Mouse (Mus musculus) lung, postnatal 36 days (tissue): Measurements from ENCODE around the gene Fbxw8.

Experiments
- DNase-seq: peaks from one replicate; pipeline ENCODE4 v3.0.0; 2022; ENCODE audit warnings: mixed read lengths

Fbxw8 gene

DNA sequence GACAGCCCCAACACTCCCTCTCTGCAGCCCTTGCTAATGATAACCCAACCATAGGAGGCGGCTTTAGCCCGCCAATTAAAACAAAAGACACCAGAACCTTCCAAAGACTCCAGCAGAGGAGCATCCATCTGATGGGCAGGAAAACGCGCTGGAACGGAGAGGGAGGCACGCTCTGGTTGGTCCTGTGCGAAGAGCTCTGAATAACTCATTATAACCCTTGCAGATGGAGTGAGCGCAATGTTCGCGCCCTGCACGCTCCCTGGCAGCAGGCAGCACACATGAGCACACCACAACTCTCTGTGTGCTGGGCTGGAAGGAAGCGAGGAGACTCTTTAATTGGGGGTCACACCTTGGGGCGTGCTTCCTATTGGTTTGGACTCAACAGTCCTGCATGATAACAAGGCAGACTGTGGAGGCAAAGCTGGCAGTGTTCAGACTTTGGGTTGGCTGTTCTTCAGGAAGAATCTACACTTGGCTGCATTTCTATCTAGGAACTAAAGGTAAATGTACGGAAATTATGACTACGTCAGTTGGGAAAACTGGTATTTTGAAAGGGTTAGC, 82.0 kb downstream of the Fbxw8 start:
- no peak for DNase-seq

DNA sequence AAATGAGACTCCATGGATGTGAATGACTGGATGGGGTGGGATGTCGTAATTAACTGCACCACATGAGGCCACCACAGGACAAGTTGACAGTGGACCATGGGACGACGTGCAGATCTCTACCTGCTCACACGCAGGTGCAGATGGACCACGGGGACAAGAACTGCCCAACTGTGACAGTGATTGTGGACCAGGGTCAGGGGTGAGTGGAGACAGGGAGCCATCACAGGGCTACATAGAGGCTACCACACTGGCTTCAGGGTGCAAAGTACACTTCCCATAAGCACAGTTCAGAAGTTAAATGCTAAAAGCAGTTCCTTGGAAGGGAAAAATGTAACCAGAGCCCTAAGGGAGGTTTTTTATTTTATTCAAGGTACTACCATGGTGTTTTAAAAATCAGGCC, 83.5 kb downstream of the Fbxw8 start:
- DNase-seq: no peak

DNA sequence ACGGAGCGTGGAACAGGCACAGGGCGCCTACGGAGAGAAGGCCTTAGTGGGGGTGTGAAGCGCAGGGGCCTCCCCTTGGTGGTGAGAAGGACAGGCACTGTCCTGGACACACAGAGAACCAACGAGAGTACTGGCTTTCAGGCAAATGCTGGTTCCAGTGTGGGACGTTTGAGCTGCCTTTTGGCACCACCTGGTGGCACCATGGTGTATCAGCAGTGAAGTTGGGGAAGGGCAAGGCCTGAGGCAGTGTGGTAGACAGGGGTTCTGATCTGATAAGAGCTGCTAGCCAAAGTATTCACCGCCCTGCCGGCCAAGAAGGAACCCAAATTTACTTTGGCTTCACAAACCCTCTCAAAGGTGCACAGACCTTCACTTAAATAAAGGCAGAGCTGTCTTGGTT, 85.9 kb downstream of the Fbxw8 start:
- DNase-seq: peak; percentile 69

- no peak for DNase-seq
Observed at GRCm38 (mm10) chr5:118067984-118068494, 87.2 kb downstream of the Fbxw8 start.

DNA sequence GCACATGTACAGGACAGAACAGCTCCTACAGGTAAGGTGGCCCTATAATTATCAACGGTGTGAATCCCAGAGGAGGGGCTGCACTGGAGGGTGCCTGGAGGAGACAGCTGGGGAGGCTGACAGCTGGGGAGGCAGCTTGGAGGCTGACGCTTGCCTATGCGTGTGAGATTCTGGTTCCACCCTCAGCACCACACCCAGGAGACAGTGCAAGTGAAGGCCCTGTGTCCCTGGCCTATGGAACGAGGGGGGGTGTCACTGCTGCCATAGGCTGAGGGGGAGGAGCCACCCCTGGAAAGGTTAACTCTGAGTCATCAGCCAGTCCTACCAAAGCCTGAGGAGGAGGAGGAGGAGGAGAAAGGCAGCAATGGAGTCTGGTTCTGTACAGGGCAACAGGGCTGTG, 87.7 kb downstream of the Fbxw8 start:
- DNase-seq: no peak

- DNase-seq: peak; percentile 69
Observed at GRCm38 (mm10) chr5:118066828-118067227, 88.4 kb downstream of the Fbxw8 start.

DNA sequence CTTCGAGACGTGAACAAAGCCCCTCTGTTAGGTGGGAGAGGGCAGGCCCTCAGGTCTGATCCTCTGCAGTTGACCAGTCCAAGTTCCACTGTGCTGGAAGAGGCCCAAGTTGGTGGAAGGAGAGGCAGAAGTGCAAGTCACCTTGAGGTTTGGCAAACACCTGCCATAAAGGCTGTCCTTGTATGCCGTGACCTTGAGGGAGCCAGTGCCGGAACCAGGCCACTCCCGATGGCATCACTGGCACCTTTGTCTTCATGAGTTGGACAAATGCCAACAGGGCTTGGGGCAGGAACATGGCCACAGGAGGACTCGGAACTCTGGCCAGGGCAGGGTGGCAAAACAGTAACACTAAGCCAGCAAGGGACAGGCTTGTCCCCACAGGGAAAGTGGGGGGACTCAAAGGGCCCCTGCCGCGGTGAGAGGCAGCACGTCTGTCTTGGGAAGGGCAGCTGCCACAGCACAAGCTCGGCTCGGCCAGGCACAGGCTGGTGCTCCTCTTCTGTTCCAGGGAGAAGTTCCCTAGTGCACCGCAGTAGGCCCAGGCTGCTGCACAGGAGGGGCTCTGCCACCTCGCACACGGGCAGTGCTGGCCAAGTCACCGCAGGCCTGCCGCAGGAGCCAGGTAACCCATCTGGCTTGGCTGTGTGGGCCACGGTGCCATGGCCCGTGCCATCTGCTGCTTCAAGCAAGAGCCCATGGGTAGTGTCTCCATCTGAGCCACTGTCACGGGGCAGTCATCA, 89.6 kb downstream of the Fbxw8 start:
- no peak for DNase-seq

DNA sequence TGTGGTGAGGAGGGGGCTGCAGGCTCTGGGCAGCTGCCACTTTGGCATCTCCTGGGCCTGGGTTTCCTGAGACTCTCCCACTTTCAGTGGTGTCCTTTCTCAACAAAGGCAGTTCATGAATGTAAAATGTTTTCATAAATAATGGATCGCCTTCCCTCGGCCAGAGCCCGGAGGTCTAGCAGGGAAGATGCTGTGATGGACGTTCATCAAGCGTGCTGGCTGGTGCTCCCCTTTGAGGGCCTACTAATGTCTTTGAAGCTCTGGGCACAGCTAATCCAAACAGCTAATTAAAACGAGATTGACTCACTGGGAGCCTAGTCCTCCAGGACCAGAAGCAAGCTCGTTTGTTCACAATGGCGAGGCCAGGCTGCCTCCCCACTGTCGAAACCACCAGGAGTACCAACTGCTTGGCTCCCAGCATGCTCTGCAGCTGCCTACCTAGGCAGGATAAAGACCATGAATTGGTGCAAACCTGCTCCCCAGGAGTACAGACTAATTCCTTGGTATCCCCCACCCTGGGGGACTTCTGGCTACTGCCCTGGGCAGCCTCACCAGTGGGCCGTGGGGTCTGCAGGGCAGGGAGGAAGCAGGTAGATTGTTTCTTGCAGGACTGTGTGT, 90.9 kb downstream of the Fbxw8 start:
- no peak for DNase-seq

- peak; percentile 35 for DNase-seq
Observed at GRCm38 (mm10) chr5:118063181-118063621, 92.1 kb downstream of the Fbxw8 start.

DNA sequence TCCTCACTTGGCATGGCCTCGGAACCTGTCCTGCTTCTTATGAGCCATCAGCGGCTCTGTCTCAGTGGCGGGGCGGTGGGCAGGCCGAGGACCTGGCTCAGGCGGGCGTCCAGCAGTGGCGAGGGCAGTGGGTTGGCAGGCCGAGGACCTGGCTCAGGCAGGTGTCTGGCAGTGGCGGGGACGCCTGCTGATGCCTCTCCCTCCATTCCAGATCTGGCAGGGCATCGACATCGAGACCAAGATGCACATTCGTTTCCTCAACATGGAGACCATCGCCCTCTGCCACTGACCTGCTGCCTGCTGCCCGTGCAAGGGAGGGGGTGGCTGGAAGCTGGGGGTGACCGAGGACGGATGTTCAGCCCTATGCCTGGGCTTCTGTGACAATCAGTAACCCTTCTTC, 93.9 kb downstream of the Fbxw8 start:
- DNase-seq: no peak

DNA sequence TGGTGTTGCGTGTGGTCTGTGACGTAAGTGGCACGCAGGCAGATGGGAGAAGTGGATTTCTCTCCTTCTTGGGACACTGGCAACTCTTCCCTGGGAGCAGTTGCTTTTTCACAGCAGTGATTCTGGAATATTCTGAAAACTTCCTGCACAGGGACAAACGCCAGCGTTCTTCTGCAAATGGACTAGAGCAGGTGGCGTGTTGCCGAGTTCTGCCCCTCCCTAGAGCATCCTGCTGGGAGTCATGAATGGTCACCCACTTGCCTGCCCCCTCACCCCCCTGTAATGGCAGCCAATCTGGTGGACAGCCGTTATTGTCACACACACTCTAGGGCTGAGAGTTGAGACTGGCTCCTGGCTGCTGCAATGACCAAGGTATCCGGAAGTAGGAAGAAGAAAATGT, 95.6 kb downstream of the Fbxw8 start:
- DNase-seq: no peak

GRCm38 (mm10) chr5:118058858-118059257, 96.4 kb downstream of the Fbxw8 start:
- DNase-seq: no peak

DNA sequence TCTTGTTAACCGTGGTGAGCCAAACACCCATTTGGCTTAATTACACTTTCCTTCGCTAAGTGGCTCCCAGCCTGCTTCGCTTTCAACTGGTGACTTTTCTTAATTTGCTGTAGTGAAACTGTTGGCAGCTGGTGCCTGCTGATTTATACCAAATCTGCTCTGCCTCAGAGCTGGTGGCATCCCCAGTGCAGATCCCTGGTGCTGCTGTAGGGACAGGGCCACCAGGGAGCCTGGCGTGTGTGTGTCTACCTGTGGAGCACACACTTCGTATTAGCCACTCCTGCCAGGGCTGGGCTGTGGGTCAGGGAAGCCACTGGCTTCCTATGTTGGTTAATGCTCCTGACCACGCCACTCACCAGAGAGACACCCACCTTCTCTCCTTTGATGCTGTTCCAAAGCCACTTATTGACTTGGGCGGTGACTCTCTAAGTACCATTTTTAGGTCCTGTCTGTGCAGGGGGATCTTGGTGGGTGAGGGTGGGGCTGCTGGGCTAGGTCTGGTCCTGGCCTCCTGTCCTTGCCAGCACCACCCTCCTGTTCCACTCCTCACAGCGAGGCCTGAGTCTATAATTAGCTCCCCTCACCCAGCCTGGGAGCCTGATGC, 97.7 kb downstream of the Fbxw8 start:
- peak; percentile 73 for DNase-seq

DNA sequence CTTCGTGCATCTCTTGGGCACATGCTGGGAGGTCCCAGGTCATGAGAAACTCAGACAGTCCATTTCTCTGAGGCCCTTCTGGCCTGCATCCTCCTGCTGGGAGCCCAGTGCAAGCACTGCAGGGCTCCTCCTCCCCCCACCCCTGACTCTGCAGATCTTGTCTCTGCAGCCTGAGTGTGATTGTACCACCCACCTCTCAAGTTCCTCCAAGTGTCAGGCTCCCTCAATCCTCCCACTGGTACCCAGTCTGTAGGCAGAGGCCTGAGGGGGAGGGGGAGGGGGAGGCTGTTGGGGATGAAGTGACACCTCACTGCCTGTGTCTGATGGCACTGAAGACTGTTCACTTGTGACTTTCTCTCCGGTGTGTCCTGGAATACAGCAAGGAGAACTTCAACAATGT, 102.1 kb downstream of the Fbxw8 start:
- no peak for DNase-seq

GRCm38 (mm10) chr5:118051981-118052662, 103.1 kb downstream of the Fbxw8 start:
- peak; percentile 37 for DNase-seq

DNA sequence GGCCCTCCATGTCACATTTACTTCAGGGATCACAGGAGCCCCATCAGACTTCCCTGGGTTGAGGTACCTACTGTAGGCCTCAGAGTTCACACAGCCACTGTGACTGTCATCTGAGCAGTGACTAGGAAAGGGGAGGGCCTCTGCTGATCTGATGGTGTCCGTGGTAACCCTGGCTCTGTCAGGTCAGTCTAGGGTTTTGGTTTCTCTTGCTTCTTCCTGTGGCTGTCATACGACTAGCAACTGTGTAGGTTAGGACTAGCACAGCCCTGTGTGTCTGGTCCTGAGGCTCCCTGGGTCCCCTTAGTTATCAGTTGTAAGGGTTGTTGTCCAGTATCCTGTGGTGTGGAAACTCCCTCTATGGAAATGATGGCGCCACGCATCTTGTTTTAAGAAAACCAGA, 104.5 kb downstream of the Fbxw8 start:
- no peak for DNase-seq

- DNase-seq: no peak
Observed at GRCm38 (mm10) chr5:118048928-118049327, 106.3 kb downstream of the Fbxw8 start.

- no peak for DNase-seq
Observed at GRCm38 (mm10) chr5:118048412-118048811, 106.9 kb downstream of the Fbxw8 start.

DNA sequence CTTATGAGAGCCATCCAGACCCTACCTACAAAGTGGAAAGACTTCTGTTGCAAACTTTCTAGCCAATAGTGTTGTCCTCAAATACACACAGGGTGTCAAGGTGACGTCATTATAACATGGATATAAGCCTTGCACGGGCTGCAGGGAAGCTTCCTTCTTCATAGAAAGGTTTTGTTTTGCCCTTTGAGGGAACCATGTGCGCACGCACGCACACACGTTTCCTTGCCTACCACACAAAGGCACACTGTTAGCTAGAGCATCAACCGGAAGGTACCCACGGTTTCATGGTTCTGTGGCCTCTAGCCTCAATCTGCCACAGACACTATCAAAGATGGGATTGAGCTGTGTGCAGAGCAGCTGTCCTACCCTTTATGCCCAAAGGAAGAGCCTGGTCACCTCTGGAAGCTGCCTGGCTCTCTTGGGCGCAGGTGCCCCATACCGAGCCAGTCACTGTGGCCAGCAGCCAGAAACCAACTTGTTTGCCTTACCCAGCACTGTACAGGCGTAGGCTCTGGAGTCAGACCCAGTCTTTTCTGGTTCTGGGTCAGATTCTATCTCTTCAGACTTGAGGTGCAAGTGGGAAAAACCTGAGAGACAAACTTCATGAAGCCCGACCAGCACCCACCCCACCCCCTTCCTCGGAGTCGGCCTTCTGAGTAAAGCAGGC, 108.0 kb downstream of the Fbxw8 start:
- DNase-seq: no peak

- DNase-seq: no peak
Observed at GRCm38 (mm10) chr5:118045385-118045784, 109.9 kb downstream of the Fbxw8 start.

DNA sequence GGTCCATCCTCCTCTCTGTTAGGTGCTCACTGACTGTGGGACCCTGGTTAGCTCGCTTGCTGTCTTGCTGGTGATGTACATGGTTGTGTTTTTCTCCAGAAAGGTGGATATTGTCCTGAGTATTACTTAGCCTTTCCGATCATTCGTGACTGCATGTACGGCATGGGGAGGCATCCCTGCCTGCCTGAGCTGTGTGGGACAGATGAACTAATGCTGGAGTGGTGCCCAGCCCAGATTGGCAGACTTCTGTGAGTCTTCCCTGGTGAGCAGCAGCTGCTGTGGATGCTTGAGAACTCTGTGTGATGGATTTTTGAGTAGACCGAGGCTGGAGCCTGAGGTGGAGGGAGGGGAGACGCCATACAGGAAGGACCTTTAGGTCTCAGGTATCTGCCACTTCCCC, 110.4 kb downstream of the Fbxw8 start:
- DNase-seq: no peak

DNA sequence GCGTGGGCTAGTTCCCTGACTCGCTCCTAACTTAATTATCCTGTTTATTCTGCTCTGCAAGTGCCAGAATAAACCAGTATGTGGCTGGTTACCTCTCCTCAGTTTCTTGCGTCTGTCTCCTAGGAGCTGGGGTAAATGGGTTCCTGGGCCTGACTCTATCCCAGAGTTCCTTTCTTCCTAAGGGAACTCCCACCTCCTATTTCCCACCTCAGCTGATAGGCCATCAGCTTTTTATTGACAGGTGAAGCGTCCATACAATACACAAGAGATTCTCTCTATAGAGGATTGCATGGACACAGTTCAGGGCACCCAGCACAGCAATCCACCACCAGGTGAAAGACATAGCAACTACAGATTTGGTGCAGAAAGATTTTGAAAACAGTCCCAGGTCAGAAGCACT, 111.5 kb downstream of the Fbxw8 start:
- DNase-seq: no peak

DNA sequence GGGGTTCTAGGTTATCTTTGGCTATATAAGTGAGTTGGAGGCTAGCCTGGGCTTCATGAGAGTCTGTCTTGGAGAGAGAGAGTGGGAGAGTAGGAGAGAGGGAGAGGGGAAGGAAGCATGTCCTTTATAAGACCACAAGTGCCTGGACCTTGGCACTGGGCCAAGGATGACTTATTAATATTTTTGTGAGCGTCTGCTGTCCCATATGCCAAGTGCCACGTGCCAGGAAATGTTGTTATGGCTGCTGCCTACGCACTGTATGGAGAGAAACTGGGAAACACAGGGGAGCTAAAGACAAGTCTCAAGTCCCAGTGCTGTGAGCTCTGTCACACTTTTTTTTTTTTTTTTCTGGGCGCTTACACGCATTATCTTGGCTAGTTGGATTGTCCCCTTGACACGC, 112.7 kb downstream of the Fbxw8 start:
- no peak for DNase-seq
